Mouse (Mus musculus) heart, embryonic 14.5 days (tissue): ENCODE measurements at regions not wholly inside any gene's neighbourhood (a gene's known extent, or its start where the extent isn't known, plus 50 kb on each side); places are given as distances from the start of the nearest gene placed in this dataset.

Experiments used
- ATAC-seq: fragments of 200-750 bp; cut with Nextera tagmentation; 2 replicates; pipeline ENCODE4 v1.8.0; 2017; ENCODE audit warnings: low read depth, moderate TSS enrichment; ENCODE audit not compliant: insufficient number of reproducible peaks, insufficient read depth, low FRiP score
- H3K27ac ChIP-seq, 2 experiments: fragments of 200-500 bp in 1 of 2; fragments of 300-500 bp in 1 of 2; sonication (generic) in 1 of 2; replicated peaks in 1 of 2; 2 replicates each; pipeline ENCODE4 v1.5.1; 2012 to 2014; ENCODE audit warnings: low read depth in 2 of 2, low read length in 2 of 2, control low read depth in 1 of 2, mild to moderate bottlenecking in 1 of 2, mixed read lengths in 1 of 2; ENCODE audit not compliant: control insufficient read depth in 1 of 2, insufficient read depth in 1 of 2
- H3K27me3 ChIP-seq: fragments of 300-500 bp; sonication (generic); 2 replicates; pipeline ENCODE4 v1.6.1; 2014; ENCODE audit warnings: mild to moderate bottlenecking, low read length, control low read depth; ENCODE audit not compliant: control insufficient read depth, insufficient read depth
- H3K36me3 ChIP-seq: fragments of 300-500 bp; sonication (generic); 2 replicates; pipeline ENCODE4 v1.6.1; 2014; ENCODE audit warnings: mild to moderate bottlenecking, control low read depth, low read length, mixed read lengths; ENCODE audit not compliant: control insufficient read depth, insufficient read depth
- H3K4me1 ChIP-seq, 2 experiments: fragments of 200-500 bp in 1 of 2; fragments of 300-500 bp in 1 of 2; sonication (generic) in 1 of 2; 2 replicates each; pipeline ENCODE4 v1.6.1; 2012 to 2014; ENCODE audit warnings: low read length in 2 of 2, control low read depth in 1 of 2, mixed read lengths in 1 of 2; ENCODE audit not compliant: control insufficient read depth in 2 of 2, insufficient read depth in 2 of 2
- H3K4me2 ChIP-seq: fragments of 300-500 bp; sonication (generic); 2 replicates; pipeline ENCODE4 v1.6.1; 2014; ENCODE audit warnings: mild to moderate bottlenecking, low read length
- H3K4me3 ChIP-seq, 2 experiments: fragments of 200-500 bp in 1 of 2; fragments of 300-500 bp in 1 of 2; sonication (generic) in 1 of 2; 2 replicates each; pipeline ENCODE4 v1.5.1; 2012 to 2014; ENCODE audit warnings: low read length in 2 of 2, mild to moderate bottlenecking in 2 of 2, control low read depth in 1 of 2, low read depth in 1 of 2, moderate library complexity in 1 of 2; ENCODE audit not compliant: control insufficient read depth in 1 of 2, insufficient read depth in 1 of 2
- H3K9ac ChIP-seq: fragments of 300-500 bp; sonication (generic); 2 replicates; pipeline ENCODE4 v1.6.1; 2014; ENCODE audit warnings: mild to moderate bottlenecking, low read length
- H3K9me3 ChIP-seq: fragments of 300-500 bp; sonication (generic); 2 replicates; pipeline ENCODE4 v1.6.1; 2016; ENCODE audit warnings: low read length, control low read depth; ENCODE audit not compliant: control insufficient read depth
- WGBS: fragments of 180-500 bp; shearing (Covaris S2); extraction: QIAGEN DNeasy Blood & Tissue Kit; methylation state at CpG from one replicate; pipeline ENCODE4 v1.1.7; 2014; 5-methylcytosine and 5-hydroxymethylcytosine counted together

DNA sequence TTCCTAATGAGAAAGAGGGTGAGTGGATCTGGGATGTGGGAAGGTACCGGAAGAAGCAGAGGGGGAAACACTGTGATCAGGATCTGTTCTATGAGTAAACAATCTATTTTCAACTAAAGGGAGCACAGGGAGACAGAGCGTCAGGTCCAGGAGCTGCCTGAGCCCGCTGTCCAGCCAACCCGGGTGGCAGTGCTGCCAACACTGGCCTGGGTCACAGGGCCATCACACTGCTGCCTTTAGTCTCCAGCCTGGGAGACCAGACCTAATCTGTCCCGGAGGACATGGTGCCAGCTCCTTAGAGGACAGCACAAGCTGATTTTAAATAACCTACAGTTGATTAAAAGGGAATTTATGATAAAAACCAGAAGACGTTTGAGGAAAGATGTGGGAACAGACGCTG is 100.0 kb upstream of the Tmem260 start:
- no peak overlapping the region for H3K4me3 ChIP-seq
- no peak overlapping the region for H3K4me2 ChIP-seq
- ATAC-seq, result no peak
- no peaks in the 10 kb centered on the region for H3K36me3 ChIP-seq
- no peak overlapping the region for H3K9ac ChIP-seq
- H3K27me3 ChIP-seq, result no peaks in the 10 kb centered on the region; the same call in 1 of the 2 replicates
- WGBS, result 73% methylated on average over 7 of the region's 7 CpGs
- no peaks in the 10 kb centered on the region for H3K4me1 ChIP-seq
- no peaks in the 10 kb centered on the region for H3K9me3 ChIP-seq
- no peak overlapping the region for H3K27ac ChIP-seq

DNA sequence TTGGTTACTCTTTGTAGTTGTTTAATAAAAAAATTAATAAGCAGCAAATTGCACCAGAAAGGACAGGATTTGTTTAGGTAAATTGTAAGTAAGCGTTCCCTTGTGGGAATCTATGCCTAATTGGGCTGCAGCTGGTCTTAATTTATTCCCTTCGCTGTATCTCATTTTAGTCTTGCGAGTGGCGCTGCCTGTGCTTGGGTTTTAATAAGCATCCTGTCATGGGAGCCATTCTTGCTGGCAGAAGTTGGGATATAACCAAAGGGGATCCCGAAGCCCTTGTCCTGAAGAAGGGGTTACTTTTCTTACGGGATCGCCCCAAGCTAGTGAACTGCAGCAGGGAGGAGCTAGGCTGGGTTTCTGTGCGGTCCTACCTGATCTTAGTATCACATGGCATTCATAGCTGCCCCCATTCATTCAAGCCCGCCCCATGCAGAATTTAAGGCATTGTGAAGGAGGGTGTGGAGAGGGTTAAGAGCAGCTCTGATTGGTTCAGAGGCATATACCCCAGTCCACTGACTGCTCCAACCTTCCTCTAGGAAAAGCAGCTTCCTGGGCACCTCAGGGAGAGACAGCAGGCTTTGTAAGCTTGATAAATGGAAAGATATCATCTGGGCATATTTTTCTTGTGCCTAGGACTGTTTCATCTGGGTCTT is 96.4 kb upstream of the Tmem260 start:
- Histone ChIP-seq H3K4me2 (no peak overlapping the region), H3K9ac (no peak overlapping the region), H3K36me3 (no peaks in the 10 kb centered on the region), H3K4me1 (no peaks in the 10 kb centered on the region), H3K27ac (no peak overlapping the region), H3K27me3 (no peaks in the 10 kb centered on the region), H3K9me3 (no peaks in the 10 kb centered on the region), H3K4me3 (no peak overlapping the region)
- 81% methylated on average over 9 of the region's 9 CpGs for WGBS
- no peak for ATAC-seq

DNA sequence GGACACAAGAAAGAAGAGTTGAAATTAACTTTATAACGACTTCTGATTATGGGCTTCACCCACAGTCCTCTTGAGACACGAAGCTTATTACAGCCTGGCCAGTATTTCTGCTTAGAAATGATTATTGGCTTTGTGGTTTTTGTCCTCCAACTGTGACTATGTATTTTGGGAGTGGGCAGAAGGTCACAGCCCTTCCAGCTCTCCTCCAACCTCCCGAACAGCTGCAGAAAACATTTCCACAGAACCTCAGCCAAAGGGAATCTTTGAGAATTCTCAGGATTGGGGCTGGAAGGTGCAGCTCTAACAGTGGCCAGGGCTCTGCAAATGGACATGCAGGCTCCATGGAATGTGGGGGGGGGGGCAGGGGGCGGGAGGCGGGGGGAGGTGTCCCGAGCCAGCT is 94.3 kb upstream of the Tmem260 start:
- H3K4me3 ChIP-seq, result no peak overlapping the region
- no peak overlapping the region for H3K4me2 ChIP-seq
- H3K4me1 ChIP-seq, result no peaks in the 10 kb centered on the region
- ATAC-seq, result no peak
- H3K36me3 ChIP-seq, result no peaks in the 10 kb centered on the region
- 0 out of 2 replicates have a peak, but pooled peaks cover 3% of the 10 kb centered on the region for H3K27me3 ChIP-seq
- no peak overlapping the region for H3K27ac ChIP-seq
- 62% methylated on average over 6 of the region's 6 CpGs for WGBS
- no peak overlapping the region for H3K9ac ChIP-seq
- H3K9me3 ChIP-seq, result no peaks in the 10 kb centered on the region

DNA sequence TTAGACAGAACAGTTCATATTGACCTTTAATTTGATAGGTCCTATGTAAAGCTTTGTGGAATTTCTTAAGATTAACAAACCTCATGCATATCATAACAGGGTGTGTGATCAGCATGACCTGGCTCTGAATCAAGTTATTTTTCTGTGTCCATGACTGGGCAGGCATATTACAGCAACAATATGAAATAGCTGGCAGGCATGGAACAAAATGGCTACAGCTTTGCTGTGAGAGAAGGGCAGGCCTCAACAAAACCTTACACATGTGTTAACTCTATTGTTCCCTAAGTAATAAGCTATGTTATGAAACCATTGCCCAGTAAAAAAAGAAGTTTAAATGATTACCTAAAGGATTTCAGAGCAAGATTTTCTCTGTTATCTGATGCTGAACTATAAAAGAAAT is 93.1 kb upstream of the Tmem260 start:
- Histone ChIP-seq H3K27ac (no peak overlapping the region), H3K27me3 (0 out of 2 replicates have a peak, but pooled peaks cover 3% of the 10 kb centered on the region), H3K9me3 (no peaks in the 10 kb centered on the region), H3K4me1 (no peaks in the 10 kb centered on the region), H3K9ac (no peak overlapping the region), H3K4me2 (no peak overlapping the region), H3K36me3 (no peaks in the 10 kb centered on the region), H3K4me3 (no peak overlapping the region)
- ATAC-seq, result no peak

DNA sequence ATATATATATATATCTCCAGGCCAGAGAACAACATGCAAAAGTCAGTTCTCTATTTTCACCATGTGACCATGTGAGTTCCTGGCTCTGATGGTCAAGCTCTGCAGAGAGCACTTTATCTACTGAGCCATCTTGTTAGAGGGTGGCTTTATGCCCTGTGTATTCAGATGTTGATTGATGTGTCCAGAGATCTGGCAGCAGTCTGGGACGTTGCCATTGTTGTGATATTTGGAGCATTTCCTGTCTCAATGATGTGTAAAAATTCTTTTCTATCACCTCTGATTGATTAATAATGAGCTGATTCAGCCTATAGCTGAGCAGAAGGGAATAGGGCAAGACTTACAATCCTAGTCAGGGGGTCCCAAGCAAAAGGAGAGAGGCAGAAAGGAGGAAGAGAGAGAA is 91.7 kb upstream of the Tmem260 start:
- Histone ChIP-seq H3K36me3 (no peaks in the 10 kb centered on the region), H3K4me3 (no peak overlapping the region), H3K9me3 (no peaks in the 10 kb centered on the region), H3K27me3 (0 out of 2 replicates have a peak, but pooled peaks cover 5% of the 10 kb centered on the region), H3K27ac (no peak overlapping the region), H3K4me1 (no peaks in the 10 kb centered on the region), H3K4me2 (no peak overlapping the region), H3K9ac (no peak overlapping the region)
- WGBS, result 26% methylated on average over 1 of the region's 1 CpGs
- no peak for ATAC-seq

DNA sequence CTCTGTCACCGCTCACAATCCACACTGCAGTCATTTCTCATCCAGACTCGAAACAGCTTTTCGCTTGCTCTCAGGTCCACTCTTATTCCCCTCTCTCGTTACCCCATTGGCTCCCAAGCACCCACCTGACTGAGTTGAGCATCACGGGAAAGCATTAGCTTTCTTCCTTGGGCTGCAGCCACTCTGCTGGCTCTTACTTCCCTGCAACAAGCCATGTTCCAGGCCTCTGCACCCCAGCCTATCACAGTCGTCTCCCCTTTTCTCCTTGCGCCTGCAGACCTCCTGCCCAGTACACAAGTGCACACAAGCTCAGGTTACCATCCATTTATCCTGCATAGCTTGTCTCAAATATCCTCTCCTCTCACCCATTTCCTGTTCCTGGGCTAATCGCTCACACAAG is 88.5 kb upstream of the Tmem260 start:
- no peak for ATAC-seq
- Histone ChIP-seq H3K9ac (no peak overlapping the region), H3K4me1 (no peaks in the 10 kb centered on the region), H3K27me3 (peaks cover 19% of the 10 kb centered on the region), H3K4me2 (no peak overlapping the region), H3K27ac (no peak overlapping the region), H3K9me3 (no peaks in the 10 kb centered on the region), H3K36me3 (no peaks in the 10 kb centered on the region), H3K4me3 (no peak overlapping the region)
- WGBS, result 73% methylated on average over 8 of the region's 8 CpGs

DNA sequence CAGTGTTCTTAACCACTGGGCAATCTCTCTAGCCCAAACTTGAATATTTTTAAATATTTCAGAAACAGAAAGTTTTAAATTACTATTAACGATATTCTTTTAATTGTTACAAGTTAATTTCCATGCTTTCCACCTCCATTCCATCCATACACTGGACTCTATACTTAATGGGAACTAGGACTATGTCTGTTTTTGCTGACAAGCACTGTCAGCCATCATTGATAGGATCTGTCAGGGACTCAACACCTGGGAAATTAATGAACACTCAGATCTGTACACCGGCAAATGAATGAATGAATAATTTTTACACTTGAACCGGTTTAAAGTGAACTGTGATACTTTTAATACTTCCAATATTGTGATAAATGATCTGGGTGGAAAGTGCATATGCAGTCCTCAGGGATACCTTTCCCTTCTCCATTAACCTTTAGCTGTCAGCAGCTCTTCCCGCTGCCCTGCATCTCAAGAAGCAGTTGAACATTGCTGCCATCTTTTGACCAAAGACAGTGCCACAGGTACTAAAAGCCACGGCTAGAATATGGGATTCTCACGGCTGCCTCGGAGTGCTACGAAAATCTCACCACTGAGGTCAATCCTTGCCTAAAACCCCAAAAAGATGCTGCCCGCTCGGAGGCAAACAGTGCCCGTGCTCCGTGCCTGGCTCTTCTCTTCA is 87.3 kb upstream of the Tmem260 start:
- no peak for ATAC-seq
- peaks cover 19% of the 10 kb centered on the region for H3K27me3 ChIP-seq

DNA sequence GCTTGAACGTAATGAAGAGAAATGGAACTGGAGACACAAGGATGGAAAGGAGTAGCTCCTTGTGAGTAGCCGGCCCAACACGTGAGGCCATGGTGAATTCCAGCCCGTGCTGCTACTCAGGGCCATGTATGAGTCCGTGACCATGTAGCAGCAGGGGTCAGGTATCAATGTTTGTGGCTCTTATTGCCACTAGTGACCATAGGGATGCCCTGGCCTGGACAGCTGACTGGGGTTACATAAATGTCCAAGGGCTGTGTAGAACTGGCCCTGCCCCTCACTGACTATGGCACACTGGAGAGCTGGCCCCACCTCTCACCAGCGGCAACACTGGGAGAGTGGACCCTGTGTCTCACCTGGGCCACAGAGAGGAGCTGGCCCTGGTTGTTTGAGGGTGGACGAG is 84.1 kb upstream of the Tmem260 start:
- WGBS, result 88% methylated on average over 6 of the region's 7 CpGs
- no peaks in the 10 kb centered on the region for H3K4me1 ChIP-seq
- no peak overlapping the region for H3K27ac ChIP-seq
- no peaks in the 10 kb centered on the region for H3K36me3 ChIP-seq
- peaks cover 16% of the 10 kb centered on the region for H3K27me3 ChIP-seq
- ATAC-seq, result no peak
- H3K9me3 ChIP-seq, result no peaks in the 10 kb centered on the region
- no peak overlapping the region for H3K4me3 ChIP-seq
- H3K9ac ChIP-seq, result no peak overlapping the region
- no peak overlapping the region for H3K4me2 ChIP-seq

More for the DNA sequence above, 87.3 kb upstream of the Tmem260 start:
- H3K27ac ChIP-seq, result no peak overlapping the region
- H3K9me3 ChIP-seq, result no peaks in the 10 kb centered on the region
- 41% methylated on average over 12 of the region's 12 CpGs for WGBS
- no peak overlapping the region for H3K4me3 ChIP-seq
- no peaks in the 10 kb centered on the region for H3K36me3 ChIP-seq
- H3K4me2 ChIP-seq, result no peak overlapping the region
- H3K4me1 ChIP-seq, result no peaks in the 10 kb centered on the region
- no peak overlapping the region for H3K9ac ChIP-seq
